Mouse (Mus musculus) forebrain, embryonic 15.5 days (tissue): ENCODE data around the gene Anks1b. TPM values are rescaled to one million over a fixed set of nuclear protein-coding genes. Genes with fewer than 3 reads are reported as not detected.

Experiments
- ATAC-seq: fragments of 200-750 bp; cut with Nextera tagmentation; replicated peaks from 2 replicates; pipeline ENCODE4 v1.8.0; 2017; ENCODE audit warnings: mild to moderate bottlenecking, moderate TSS enrichment, moderate library complexity
- H3K27ac ChIP-seq: fragments of 300-500 bp; sonication (generic); replicated peaks from 2 replicates; pipeline ENCODE4 v1.5.1; 2015; ENCODE audit warnings: mild to moderate bottlenecking, inconsistent platforms
- H3K27me3 ChIP-seq: fragments of 300-500 bp; sonication (generic); 2 replicates; pipeline ENCODE4 v1.6.1; 2015; ENCODE audit warnings: inconsistent platforms
- H3K36me3 ChIP-seq: fragments of 300-500 bp; sonication (generic); 2 replicates; pipeline ENCODE4 v1.6.1; 2015; ENCODE audit warnings: mild to moderate bottlenecking, inconsistent platforms
- H3K4me1 ChIP-seq: fragments of 300-500 bp; sonication (generic); 2 replicates; pipeline ENCODE4 v1.6.1; 2015; ENCODE audit warnings: inconsistent platforms
- H3K4me2 ChIP-seq: fragments of 300-500 bp; sonication (generic); replicated peaks from 2 replicates; pipeline ENCODE4 v1.6.1; 2015; ENCODE audit warnings: mild to moderate bottlenecking, inconsistent platforms
- H3K4me3 ChIP-seq: fragments of 300-500 bp; sonication (generic); 2 replicates; pipeline ENCODE4 v1.5.1; 2015; ENCODE audit warnings: mild to moderate bottlenecking, inconsistent platforms
- H3K9ac ChIP-seq: fragments of 300-500 bp; sonication (generic); replicated peaks from 2 replicates; pipeline ENCODE4 v1.6.1; 2015; ENCODE audit warnings: mild to moderate bottlenecking, inconsistent platforms
- H3K9me3 ChIP-seq: fragments of 300-500 bp; sonication (generic); 2 replicates; pipeline ENCODE4 v1.6.1; 2016; ENCODE audit warnings: inconsistent platforms
- WGBS: fragments of 180-500 bp; shearing (Covaris S2); methylation state at CpG from one replicate; pipeline ENCODE4 v1.1.7; 2015; ENCODE audit warnings: mixed read lengths; 5-methylcytosine and 5-hydroxymethylcytosine counted together
- polyA plus RNA-seq: library from polyadenylated mRNA; unstranded; fragments of >200 nt; fragmentation: Nextera tagmentation; extraction: Ambion mirVana; gene quantifications from 2 replicates; pipeline ENCODE4 v1.2.1, GENCODE M21; 2015

Anks1b gene
- polyA plus RNA-seq, 1 experiment from 2014 or later, result 63.1 TPM

- no peaks in the 10 kb centered on the region for H3K27me3 ChIP-seq
- H3K9ac ChIP-seq, result no peak overlapping the region
- ATAC-seq, result peak; percentile 53
- no peak overlapping the region for H3K4me3 ChIP-seq
- WGBS, result 47% methylated on average over 11 of the region's 11 CpGs
- H3K4me2 ChIP-seq, result no peak overlapping the region
- peaks cover 4% of the 10 kb centered on the region for H3K4me1 ChIP-seq
- peak overlapping the region; percentile 31; the same call in 1 of the 2 replicates for H3K27ac ChIP-seq
- H3K9me3 ChIP-seq, result no peaks in the 10 kb centered on the region
- no peaks in the 10 kb centered on the region for H3K36me3 ChIP-seq
Measured at GRCm38 (mm10) chr10:90689854-90690513, 816.7 kb downstream of the Anks1b start.

- Histone ChIP-seq H3K4me3 (no peak overlapping the region), H3K27ac (no peak overlapping the region), H3K4me2 (no peak overlapping the region), H3K27me3 (no peaks in the 10 kb centered on the region), H3K4me1 (0 out of 2 replicates have a peak, but pooled peaks cover 7% of the 10 kb centered on the region), H3K9ac (no peak overlapping the region), H3K36me3 (no peaks in the 10 kb centered on the region), H3K9me3 (no peaks in the 10 kb centered on the region)
- WGBS, result 66% methylated on average over 5 of the region's 5 CpGs
- ATAC-seq, result no peak
Measured at GRCm38 (mm10) chr10:90696687-90697086, 823.4 kb downstream of the Anks1b start.

- Histone ChIP-seq H3K36me3 (no peaks in the 10 kb centered on the region), H3K27me3 (no peaks in the 10 kb centered on the region), H3K4me3 (no peak overlapping the region), H3K4me1 (0 out of 2 replicates have a peak, but pooled peaks cover 7% of the 10 kb centered on the region), H3K27ac (no peak overlapping the region), H3K9me3 (no peaks in the 10 kb centered on the region), H3K4me2 (no peak overlapping the region), H3K9ac (no peak overlapping the region)
- ATAC-seq, result no peak
- WGBS, result 51% methylated on average over 8 of the region's 8 CpGs
Measured at GRCm38 (mm10) chr10:90697413-90697812, 824.1 kb downstream of the Anks1b start.

- Histone ChIP-seq H3K9ac (no peak overlapping the region), H3K4me3 (no peak overlapping the region), H3K9me3 (no peaks in the 10 kb centered on the region), H3K4me1 (0 out of 2 replicates have a peak, but pooled peaks cover 7% of the 10 kb centered on the region), H3K36me3 (no peaks in the 10 kb centered on the region), H3K27me3 (no peaks in the 10 kb centered on the region), H3K27ac (peak overlapping the region; percentile 47; the same call in 1 of the 2 replicates), H3K4me2 (no peak overlapping the region)
- 0 out of 2 replicates have a peak, but pooled peaks have one; percentile 35 for ATAC-seq
- 71% methylated on average over 12 of the region's 12 CpGs for WGBS
Measured at GRCm38 (mm10) chr10:90699211-90699610, 825.9 kb downstream of the Anks1b start.

GRCm38 (mm10) chr10:90704602-90705001 lies 831.3 kb downstream of the Anks1b start:
- H3K27ac ChIP-seq, result no peak overlapping the region
- no peaks in the 10 kb centered on the region for H3K9me3 ChIP-seq
- WGBS, result 87% methylated on average over 10 of the region's 10 CpGs
- H3K4me2 ChIP-seq, result no peak overlapping the region
- ATAC-seq, result no peak; the same call in 1 of the 2 replicates
- H3K27me3 ChIP-seq, result no peaks in the 10 kb centered on the region
- H3K4me3 ChIP-seq, result no peak overlapping the region
- no peaks in the 10 kb centered on the region for H3K36me3 ChIP-seq
- peaks cover 11% of the 10 kb centered on the region; the same call in 1 of the 2 replicates for H3K4me1 ChIP-seq
- H3K9ac ChIP-seq, result no peak overlapping the region

- 19% methylated on average over 11 of the region's 11 CpGs for WGBS
- Histone ChIP-seq H3K4me1 (peaks cover 13% of the 10 kb centered on the region; the same call in 1 of the 2 replicates), H3K4me3 (no peak overlapping the region), H3K27ac (no peak overlapping the region), H3K9ac (no peak overlapping the region), H3K36me3 (peaks cover 2% of the 10 kb centered on the region; the same call in 1 of the 2 replicates), H3K27me3 (no peaks in the 10 kb centered on the region), H3K4me2 (no peak overlapping the region), H3K9me3 (no peaks in the 10 kb centered on the region)
- peak; percentile 71 for ATAC-seq
Measured at GRCm38 (mm10) chr10:90708822-90709601, 835.7 kb downstream of the Anks1b start.

- peak; percentile 65 for ATAC-seq
- H3K9ac ChIP-seq, result no peak overlapping the region
- WGBS, result 3% methylated on average over 5 of the region's 5 CpGs
- peaks cover 2% of the 10 kb centered on the region; the same call in 1 of the 2 replicates for H3K36me3 ChIP-seq
- no peak overlapping the region for H3K4me2 ChIP-seq
- no peaks in the 10 kb centered on the region for H3K27me3 ChIP-seq
- no peak overlapping the region for H3K4me3 ChIP-seq
- no peaks in the 10 kb centered on the region for H3K9me3 ChIP-seq
- no peak overlapping the region for H3K27ac ChIP-seq
- H3K4me1 ChIP-seq, result peaks cover 13% of the 10 kb centered on the region; the same call in 1 of the 2 replicates
Measured at GRCm38 (mm10) chr10:90709602-90709931, 836.3 kb downstream of the Anks1b start.

- no peak overlapping the region for H3K9ac ChIP-seq
- H3K4me2 ChIP-seq, result no peak overlapping the region
- no peak overlapping the region for H3K27ac ChIP-seq
- H3K27me3 ChIP-seq, result no peaks in the 10 kb centered on the region
- peaks cover 4% of the 10 kb centered on the region; the same call in 1 of the 2 replicates for H3K36me3 ChIP-seq
- H3K4me1 ChIP-seq, result peaks cover 6% of the 10 kb centered on the region; the same call in 1 of the 2 replicates
- whole genome bisulfite sequencing, result 58% methylated on average over 11 of the region's 11 CpGs
- no peaks in the 10 kb centered on the region for H3K9me3 ChIP-seq
- no peak for ATAC-seq
- H3K4me3 ChIP-seq, result no peak overlapping the region
Measured at GRCm38 (mm10) chr10:90717961-90718360, 844.7 kb downstream of the Anks1b start.

GRCm38 (mm10) chr10:90718684-90719083 lies 845.4 kb downstream of the Anks1b start:
- WGBS, result 88% methylated on average over 9 of the region's 9 CpGs
- H3K4me1 ChIP-seq, result peaks cover 13% of the 10 kb centered on the region
- no peak for ATAC-seq
- H3K27ac ChIP-seq, result no peak overlapping the region
- H3K27me3 ChIP-seq, result no peaks in the 10 kb centered on the region
- no peak overlapping the region for H3K4me3 ChIP-seq
- no peaks in the 10 kb centered on the region for H3K9me3 ChIP-seq
- peaks cover 4% of the 10 kb centered on the region; the same call in 1 of the 2 replicates for H3K36me3 ChIP-seq
- no peak overlapping the region for H3K4me2 ChIP-seq
- no peak overlapping the region for H3K9ac ChIP-seq

GRCm38 (mm10) chr10:90719996-90720395 lies 846.7 kb downstream of the Anks1b start:
- Histone ChIP-seq H3K9ac (no peak overlapping the region), H3K36me3 (0 out of 2 replicates have a peak, but pooled peaks cover 2% of the 10 kb centered on the region), H3K27me3 (no peaks in the 10 kb centered on the region), H3K4me1 (peaks cover 20% of the 10 kb centered on the region), H3K9me3 (no peaks in the 10 kb centered on the region), H3K4me2 (no peak overlapping the region), H3K27ac (no peak overlapping the region), H3K4me3 (no peak overlapping the region)
- no peak for ATAC-seq
- 54% methylated on average over 4 of the region's 4 CpGs for WGBS

- Histone ChIP-seq H3K4me2 (no peak overlapping the region), H3K4me3 (no peak overlapping the region), H3K27me3 (no peaks in the 10 kb centered on the region), H3K4me1 (peaks cover 20% of the 10 kb centered on the region), H3K36me3 (no peaks in the 10 kb centered on the region), H3K27ac (peak overlapping the region; percentile 78), H3K9me3 (no peaks in the 10 kb centered on the region), H3K9ac (no peak overlapping the region)
- 48% methylated on average over 5 of the region's 5 CpGs for WGBS
- ATAC-seq, result peak; percentile 62
Measured at GRCm38 (mm10) chr10:90723071-90723494, 849.8 kb downstream of the Anks1b start.

GRCm38 (mm10) chr10:90723941-90724341 lies 850.6 kb downstream of the Anks1b start:
- Histone ChIP-seq H3K4me2 (no peak overlapping the region), H3K27me3 (no peaks in the 10 kb centered on the region), H3K4me3 (no peak overlapping the region), H3K4me1 (peaks cover 25% of the 10 kb centered on the region), H3K9me3 (no peaks in the 10 kb centered on the region), H3K27ac (peak overlapping the region; percentile 78), H3K36me3 (no peaks in the 10 kb centered on the region), H3K9ac (no peak overlapping the region)
- ATAC-seq, result no peak
- WGBS, result 63% methylated on average over 13 of the region's 13 CpGs
